Mouse (Mus musculus) hindbrain, embryonic 14.5 days (tissue): ENCODE measurements at regions not wholly inside any gene's neighbourhood (a gene's known extent, or its start where the extent isn't known, plus 50 kb on each side); places are given as distances from the start of the nearest gene placed in this dataset.

Source experiments
- ATAC-seq: fragments of 200-750 bp; cut with Nextera tagmentation; 2 replicates; pipeline ENCODE4 v1.8.0; 2017; ENCODE audit warnings: moderate number of reproducible peaks, mild to moderate bottlenecking, moderate TSS enrichment, moderate library complexity; ENCODE audit not compliant: low FRiP score
- DNase-seq: peaks from one replicate; pipeline ENCODE4 v3.0.0-alpha.2; 2015; ENCODE audit warnings: low spot score
- H3K27ac ChIP-seq: fragments of 300-500 bp; sonication (generic); 2 replicates; pipeline ENCODE4 v1.5.1; 2014; ENCODE audit warnings: mild to moderate bottlenecking, moderate library complexity
- H3K27me3 ChIP-seq: fragments of 300-500 bp; sonication (generic); 2 replicates; pipeline ENCODE4 v1.6.1; 2014; ENCODE audit warnings: mild to moderate bottlenecking, low read length, mixed read lengths; ENCODE audit not compliant: control insufficient read depth, insufficient read depth
- H3K36me3 ChIP-seq: fragments of 300-500 bp; sonication (generic); replicated peaks from 2 replicates; pipeline ENCODE4 v1.6.1; 2014; ENCODE audit not compliant: control insufficient read depth, insufficient read depth
- H3K4me1 ChIP-seq: fragments of 300-500 bp; sonication (generic); replicated peaks from 2 replicates; pipeline ENCODE4 v1.6.1; 2014; ENCODE audit warnings: antibody characterized with exemption, low read length, mixed read lengths; ENCODE audit not compliant: control insufficient read depth, insufficient read depth
- H3K4me2 ChIP-seq: fragments of 300-500 bp; sonication (generic); replicated peaks from 2 replicates; pipeline ENCODE4 v1.6.1; 2014; ENCODE audit warnings: mild to moderate bottlenecking, moderate library complexity
- H3K4me3 ChIP-seq: fragments of 300-500 bp; sonication (generic); replicated peaks from 2 replicates; pipeline ENCODE4 v1.5.1; 2014; ENCODE audit warnings: mild to moderate bottlenecking, low read length
- H3K9ac ChIP-seq: fragments of 300-500 bp; sonication (generic); 2 replicates; pipeline ENCODE4 v1.6.1; 2014
- H3K9me3 ChIP-seq: fragments of 300-500 bp; sonication (generic); 2 replicates; pipeline ENCODE4 v1.6.1; 2016; ENCODE audit warnings: low read length; ENCODE audit not compliant: control insufficient read depth
- WGBS: fragments of 180-500 bp; shearing (Covaris S2); extraction: QIAGEN DNeasy Blood & Tissue Kit; methylation state at CpG from one replicate; pipeline ENCODE4 v1.1.7; 2014; 5-methylcytosine and 5-hydroxymethylcytosine counted together

DNA sequence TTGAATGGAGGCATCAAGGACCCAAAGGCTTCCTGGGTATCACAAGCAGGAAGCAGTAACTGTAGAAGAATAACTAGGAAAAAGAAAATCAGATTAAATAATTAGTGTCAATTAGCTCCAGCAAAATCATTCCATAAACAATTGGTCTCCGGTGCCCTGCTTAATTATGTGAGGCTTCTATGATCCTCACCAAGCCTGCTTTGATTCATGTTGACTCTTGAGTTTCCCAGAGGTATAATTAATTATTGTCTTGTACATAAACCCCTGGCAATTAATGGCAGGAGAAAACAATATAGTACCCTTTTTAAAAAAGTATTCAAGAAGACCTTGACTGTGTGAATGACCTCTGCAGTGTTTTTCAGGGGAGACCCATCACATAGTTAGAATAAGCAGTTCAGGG, 61.5 kb upstream of the Sp8 start:
- DNase-seq, result no peak
- no peak for ATAC-seq
- Histone ChIP-seq H3K9ac (no peak overlapping the region), H3K4me1 (no peaks in the 10 kb centered on the region), H3K4me2 (no peak overlapping the region), H3K4me3 (no peak overlapping the region), H3K27ac (no peak overlapping the region), H3K9me3 (no peaks in the 10 kb centered on the region), H3K27me3 (no peaks in the 10 kb centered on the region), H3K36me3 (no peaks in the 10 kb centered on the region)
- 44% methylated on average over 1 of the region's 1 CpGs for WGBS

DNA sequence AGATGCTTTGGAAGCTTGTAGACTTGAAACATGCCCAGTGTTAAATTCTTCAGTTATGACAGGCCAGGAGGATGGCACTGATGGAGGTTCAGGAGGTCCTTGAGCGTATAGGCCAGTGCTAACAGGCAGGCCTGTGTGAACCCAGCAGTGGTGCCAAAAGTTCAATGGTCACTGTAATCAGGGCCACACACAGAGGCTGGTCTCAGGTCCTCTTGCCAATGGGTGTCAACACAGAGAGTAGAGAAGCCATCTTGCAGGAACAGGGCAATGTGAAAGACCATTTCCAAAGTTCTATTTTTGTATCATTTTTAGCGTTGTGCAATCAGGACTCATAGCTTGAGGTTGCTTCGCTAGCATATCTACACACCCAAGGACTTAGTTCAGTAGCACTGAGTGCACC, 64.2 kb upstream of the Sp8 start:
- Histone ChIP-seq H3K9me3 (no peaks in the 10 kb centered on the region), H3K4me1 (no peaks in the 10 kb centered on the region), H3K4me3 (no peak overlapping the region), H3K27ac (no peak overlapping the region), H3K36me3 (no peaks in the 10 kb centered on the region), H3K4me2 (no peak overlapping the region), H3K27me3 (no peaks in the 10 kb centered on the region), H3K9ac (no peak overlapping the region)
- ATAC-seq (no peak), DNase-seq (no peak)
- WGBS, result 93% methylated on average over 3 of the region's 3 CpGs

DNA sequence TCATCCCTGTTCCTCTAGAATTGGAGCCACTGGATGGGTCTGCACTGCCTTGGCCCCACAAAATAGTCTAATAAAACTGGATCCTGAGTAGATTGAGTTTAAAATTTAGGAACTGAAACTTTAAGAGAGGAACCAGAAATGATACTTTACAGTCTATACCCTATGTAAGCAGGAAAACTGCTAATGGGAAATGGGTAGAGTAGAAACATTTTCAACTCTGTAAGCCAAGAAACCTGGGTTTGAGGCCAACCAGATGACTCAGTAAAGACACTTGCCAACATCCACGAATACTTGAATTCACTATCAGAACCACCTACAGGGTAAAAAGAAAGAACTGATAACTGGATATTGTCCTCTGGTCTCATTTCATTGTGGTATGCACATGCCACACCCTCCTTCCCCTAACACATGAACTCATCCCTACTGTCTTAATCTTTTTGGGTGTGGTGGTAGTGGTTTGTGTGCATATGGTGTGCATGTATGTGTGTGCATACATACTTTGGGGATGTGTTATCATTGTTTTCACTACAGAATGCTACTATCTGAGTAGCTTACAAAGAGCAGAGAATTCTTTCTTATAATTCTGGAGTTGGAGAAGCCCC, 70.6 kb upstream of the Sp8 start:
- ATAC-seq (no peak), DNase-seq (no peak)
- Histone ChIP-seq H3K4me3 (no peak overlapping the region), H3K27me3 (no peaks in the 10 kb centered on the region), H3K9me3 (no peaks in the 10 kb centered on the region), H3K9ac (no peak overlapping the region), H3K36me3 (no peaks in the 10 kb centered on the region), H3K4me2 (no peak overlapping the region), H3K27ac (no peak overlapping the region), H3K4me1 (no peaks in the 10 kb centered on the region)
- 75% methylated on average over 1 of the region's 1 CpGs for WGBS

DNA sequence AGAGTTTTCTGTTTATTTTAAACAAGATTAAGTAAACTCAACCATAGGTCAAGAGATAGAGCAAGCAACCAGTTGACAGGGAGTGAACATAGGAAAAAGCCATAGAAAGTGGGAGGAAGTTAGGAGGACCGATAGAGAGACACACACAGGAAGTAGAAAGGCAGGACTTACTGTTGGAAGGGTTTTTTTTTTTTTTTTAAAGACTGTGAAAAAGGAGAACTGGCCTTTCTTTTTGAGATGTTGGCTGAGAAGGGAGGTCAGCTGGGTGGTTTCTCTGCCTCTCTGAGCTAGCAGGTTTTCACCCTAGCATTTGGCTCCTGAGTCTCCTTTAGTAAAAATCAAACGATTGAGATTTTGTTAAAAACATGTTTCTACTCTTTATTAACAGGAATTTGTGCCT, 73.3 kb upstream of the Sp8 start:
- H3K4me1 ChIP-seq, result no peaks in the 10 kb centered on the region
- H3K27me3 ChIP-seq, result no peaks in the 10 kb centered on the region
- no peak overlapping the region for H3K4me3 ChIP-seq
- H3K4me2 ChIP-seq, result no peak overlapping the region
- H3K36me3 ChIP-seq, result no peaks in the 10 kb centered on the region
- H3K9ac ChIP-seq, result no peak overlapping the region
- no peak overlapping the region for H3K27ac ChIP-seq
- ATAC-seq (no peak), DNase-seq (no peak)
- 87% methylated on average over 2 of the region's 2 CpGs for WGBS
- H3K9me3 ChIP-seq, result no peaks in the 10 kb centered on the region

DNA sequence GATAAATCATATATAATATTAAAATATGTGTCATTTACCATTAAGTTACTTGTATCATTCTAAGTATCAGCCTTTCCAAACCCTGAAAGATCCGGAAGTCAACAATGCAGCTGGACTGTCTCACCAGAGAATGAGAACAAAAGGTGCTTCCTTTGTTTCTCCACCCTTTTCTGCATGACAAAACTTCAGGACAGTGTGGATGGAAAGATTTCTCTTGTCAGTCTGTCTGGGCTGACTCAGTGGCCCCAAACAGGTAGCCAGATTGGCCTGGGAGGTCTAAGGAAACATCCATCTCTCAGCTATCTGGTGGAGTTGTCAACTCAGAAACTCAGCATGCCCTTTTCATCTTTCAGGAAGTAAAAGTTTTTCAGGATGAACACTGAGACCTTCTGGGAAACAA, 79.7 kb upstream of the Sp8 start:
- WGBS, result 50% methylated on average over 1 of the region's 1 CpGs
- no peak overlapping the region for H3K27ac ChIP-seq
- no peak for DNase-seq
- no peak for ATAC-seq
- no peak overlapping the region for H3K4me3 ChIP-seq
- H3K4me2 ChIP-seq, result no peak overlapping the region
- H3K36me3 ChIP-seq, result no peaks in the 10 kb centered on the region
- no peaks in the 10 kb centered on the region for H3K9me3 ChIP-seq
- H3K4me1 ChIP-seq, result no peaks in the 10 kb centered on the region
- H3K9ac ChIP-seq, result no peak overlapping the region
- H3K27me3 ChIP-seq, result no peaks in the 10 kb centered on the region

DNA sequence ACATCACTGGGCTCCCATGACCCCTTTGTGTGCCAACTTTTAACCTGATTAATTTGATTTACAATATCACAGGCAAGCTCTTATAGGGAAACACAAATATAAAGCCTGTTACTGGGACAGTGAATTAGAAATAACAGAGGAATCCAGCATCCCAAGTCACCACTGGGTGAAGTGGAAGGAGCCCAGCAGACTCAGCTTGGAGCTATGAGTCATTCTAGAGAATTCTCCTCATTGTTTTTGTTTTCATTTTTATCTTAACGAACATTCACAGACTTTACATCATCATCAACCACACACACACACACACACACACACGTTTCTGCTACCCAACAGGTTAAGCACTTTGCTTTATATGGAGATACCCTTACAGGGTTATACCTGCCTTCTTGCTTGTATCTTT, 92.1 kb upstream of the Sp8 start:
- no peak overlapping the region for H3K4me2 ChIP-seq
- H3K4me1 ChIP-seq, result no peaks in the 10 kb centered on the region
- no peak for ATAC-seq
- DNase-seq, result no peak
- H3K9ac ChIP-seq, result no peak overlapping the region
- no peaks in the 10 kb centered on the region for H3K27me3 ChIP-seq
- H3K9me3 ChIP-seq, result no peaks in the 10 kb centered on the region
- 73% methylated on average over 2 of the region's 2 CpGs for WGBS
- no peaks in the 10 kb centered on the region for H3K36me3 ChIP-seq
- no peak overlapping the region for H3K4me3 ChIP-seq
- H3K27ac ChIP-seq, result no peak overlapping the region

DNA sequence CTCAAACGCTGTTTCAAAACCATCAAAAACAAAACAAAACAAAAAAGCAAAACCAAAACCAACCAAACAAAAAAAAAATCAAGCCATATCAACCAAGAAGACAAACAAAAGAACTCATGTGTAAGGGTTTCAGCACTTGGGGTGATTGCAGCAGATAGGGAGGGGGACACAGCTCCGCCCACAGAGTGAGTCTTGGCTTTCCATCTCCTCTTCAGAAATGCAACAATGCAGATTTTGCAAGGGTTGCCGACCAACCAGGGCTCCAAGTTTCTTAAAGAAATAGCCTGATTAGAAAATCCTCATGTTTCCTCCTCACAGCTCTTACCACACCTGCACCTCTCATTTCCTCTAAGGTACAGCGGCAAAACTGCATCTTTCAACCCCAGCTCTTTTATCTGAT, 107.0 kb upstream of the Sp8 start:
- no peak overlapping the region for H3K4me3 ChIP-seq
- H3K4me1 ChIP-seq, result no peaks in the 10 kb centered on the region
- no peak overlapping the region for H3K9ac ChIP-seq
- DNase-seq, result no peak
- no peak for ATAC-seq
- no peak overlapping the region for H3K4me2 ChIP-seq
- H3K9me3 ChIP-seq, result 0 out of 2 replicates have a peak, but pooled peaks cover 4% of the 10 kb centered on the region
- H3K27me3 ChIP-seq, result no peaks in the 10 kb centered on the region
- H3K27ac ChIP-seq, result no peak overlapping the region
- no peaks in the 10 kb centered on the region for H3K36me3 ChIP-seq
- 75% methylated on average over 4 of the region's 4 CpGs for WGBS

DNA sequence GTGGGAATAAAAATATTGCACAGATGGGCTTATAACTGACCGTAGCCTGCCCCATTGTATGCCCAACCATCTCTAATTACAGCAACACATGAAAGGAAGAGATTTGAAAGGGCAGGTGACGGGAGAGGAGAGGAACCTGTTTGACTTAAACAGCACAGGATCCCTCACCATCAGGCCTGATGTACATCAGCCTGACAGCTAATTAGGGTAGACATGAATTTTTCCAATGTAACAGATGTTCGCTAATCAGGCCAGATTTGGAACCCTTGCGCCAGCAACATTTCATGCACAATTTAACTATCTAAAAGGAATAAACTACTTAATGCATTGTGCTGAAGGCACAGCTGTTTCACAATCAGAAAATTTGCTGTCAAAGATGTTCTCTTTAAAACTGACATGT, 120.2 kb upstream of the Sp8 start:
- Histone ChIP-seq H3K4me3 (no peak overlapping the region), H3K36me3 (no peaks in the 10 kb centered on the region), H3K9ac (no peak overlapping the region), H3K4me2 (no peak overlapping the region), H3K9me3 (no peaks in the 10 kb centered on the region), H3K27ac (no peak overlapping the region), H3K4me1 (no peaks in the 10 kb centered on the region), H3K27me3 (no peaks in the 10 kb centered on the region)
- WGBS, result 45% methylated on average over 4 of the region's 4 CpGs
- ATAC-seq, result peak; percentile 11; the same call in 1 of the 2 replicates
- DNase-seq, result peak; percentile 30

DNA sequence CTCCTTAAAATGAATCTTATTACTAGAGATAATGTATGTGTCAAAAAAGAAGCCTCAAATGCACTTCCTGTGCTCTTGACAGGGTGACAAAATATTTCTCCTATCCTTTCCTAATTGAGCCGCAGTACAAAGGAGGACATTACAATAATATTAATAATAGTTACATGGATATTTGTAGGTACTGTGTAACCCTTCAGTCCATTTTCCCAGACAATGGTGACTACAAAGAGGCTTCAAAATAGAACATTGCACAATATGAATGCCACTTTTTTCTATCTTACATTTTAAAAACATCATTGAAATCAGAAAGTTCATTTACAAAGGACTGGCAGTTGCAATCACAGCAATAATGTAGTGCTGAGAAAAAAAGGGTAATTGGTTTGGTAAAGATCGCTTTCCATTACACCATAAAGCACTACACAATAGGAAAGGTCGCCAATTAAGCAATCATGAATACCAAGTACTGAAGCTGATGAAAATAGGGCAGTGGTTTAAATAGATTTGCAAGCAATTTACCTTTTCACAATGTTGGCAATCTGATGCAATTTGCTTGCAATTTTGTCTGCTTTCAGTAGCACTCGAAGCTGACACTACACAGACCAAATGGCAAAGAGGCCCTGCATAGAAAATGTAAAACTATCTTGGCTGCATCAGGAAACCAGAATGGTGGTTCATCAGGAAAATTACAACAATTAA, 126.1 kb upstream of the Sp8 start:
- Histone ChIP-seq H3K36me3 (no peaks in the 10 kb centered on the region), H3K4me2 (no peak overlapping the region), H3K27ac (no peak overlapping the region), H3K27me3 (no peaks in the 10 kb centered on the region), H3K4me3 (no peak overlapping the region), H3K9me3 (no peaks in the 10 kb centered on the region), H3K9ac (no peak overlapping the region), H3K4me1 (no peaks in the 10 kb centered on the region)
- 55% methylated on average over 4 of the region's 4 CpGs for WGBS
- DNase-seq, result no peak
- no peak for ATAC-seq

DNA sequence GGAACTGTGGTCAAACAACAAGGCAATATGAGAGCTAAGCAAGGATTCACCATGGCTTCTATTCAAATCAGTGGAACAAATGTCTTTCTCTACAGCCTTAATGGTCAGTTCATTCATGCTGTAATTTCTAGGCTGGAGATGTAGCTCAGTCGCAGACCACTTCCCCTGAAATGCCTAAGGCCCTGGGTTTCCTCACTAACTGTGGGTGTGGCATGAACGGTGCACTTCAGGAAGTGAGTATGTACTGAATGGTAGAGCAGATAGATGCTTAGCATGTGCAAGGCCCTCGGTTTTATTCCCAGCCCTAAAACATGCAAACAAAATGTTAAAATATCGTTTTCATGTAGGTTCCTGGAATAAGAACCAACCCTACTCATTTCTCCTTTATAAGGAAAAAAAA, 129.3 kb upstream of the Sp8 start:
- no peaks in the 10 kb centered on the region for H3K36me3 ChIP-seq
- no peak overlapping the region for H3K4me2 ChIP-seq
- H3K9me3 ChIP-seq, result no peaks in the 10 kb centered on the region
- 86% methylated on average over 4 of the region's 4 CpGs for WGBS
- no peak overlapping the region for H3K4me3 ChIP-seq
- H3K27ac ChIP-seq, result no peak overlapping the region
- no peaks in the 10 kb centered on the region for H3K4me1 ChIP-seq
- no peak for DNase-seq
- H3K27me3 ChIP-seq, result no peaks in the 10 kb centered on the region
- ATAC-seq, result no peak
- H3K9ac ChIP-seq, result no peak overlapping the region
